ENCODE assay signal across 10 mouse cellular contexts in genomic region chr9:36950271-36951132, GRCm38 (mm10).
DNase-seq lines count a peak whose midpoint lies in the region; ATAC-seq lines count a peak whose summit lies in the region.
"Had no signal": no experiment of that assay in that cellular context is flagged by ENCODE, and none has a peak within 500 bp of the region (broad histone marks: within the 10 kb centered on the region; RNA-seq: fewer than 3 reads in every experiment).

No protein-coding gene starts in this region.

- no peaks in the 10 kb centered on the region for H3K27me3 ChIP-seq in neural tube, embryonic 11.5 days (ENCODE audit: control insufficient read depth, insufficient read depth, low read length)
- no peaks in the 10 kb centered on the region for H3K27me3 ChIP-seq in embryonic facial prominence, embryonic 12.5 days
- H3K27me3 ChIP-seq in hindbrain, embryonic 14.5 days (ENCODE audit: control insufficient read depth, insufficient read depth, low read length) = no peaks in the 10 kb centered on the region
- H3K27me3 ChIP-seq in heart, embryonic 12.5 days (replicated peaks) = no peaks in the 10 kb centered on the region

- H3K4me1 ChIP-seq in neural tube, embryonic 11.5 days (ENCODE audit: control insufficient read depth, insufficient read depth, low read length) = peaks cover 11% of the 10 kb centered on the region
- H3K4me1 ChIP-seq in embryonic facial prominence, embryonic 12.5 days = peaks cover 15% of the 10 kb centered on the region
- peaks cover 19% of the 10 kb centered on the region for H3K4me1 ChIP-seq in hindbrain, embryonic 14.5 days (replicated peaks; ENCODE audit: control insufficient read depth, insufficient read depth, low read length)
- peaks cover 9% of the 10 kb centered on the region for H3K4me1 ChIP-seq in heart, embryonic 12.5 days (replicated peaks)

- no peak overlapping the region for H3K4me3 ChIP-seq in neural tube, embryonic 11.5 days (ENCODE audit: low read depth, low read length)
- no peak overlapping the region for H3K4me3 ChIP-seq in embryonic facial prominence, embryonic 12.5 days
- H3K4me3 ChIP-seq in hindbrain, embryonic 14.5 days (replicated peaks; ENCODE audit: low read length) = no peak overlapping the region
- no peak overlapping the region for H3K4me3 ChIP-seq in heart, embryonic 12.5 days

- no peaks in the 10 kb centered on the region for H3K36me3 ChIP-seq in neural tube, embryonic 11.5 days (ENCODE audit: control insufficient read depth, insufficient read depth, low read length)
- H3K36me3 ChIP-seq in embryonic facial prominence, embryonic 12.5 days = no peaks in the 10 kb centered on the region
- peaks cover 7% of the 10 kb centered on the region; the same call in 1 of the 2 replicates for H3K36me3 ChIP-seq in hindbrain, embryonic 14.5 days (replicated peaks; ENCODE audit: control insufficient read depth, insufficient read depth)
- H3K36me3 ChIP-seq in heart, embryonic 12.5 days = no peaks in the 10 kb centered on the region

- WGBS in neural tube, embryonic 11.5 days = 24% methylated on average over 14 of the region's 14 CpGs
- 29% methylated on average over 14 of the region's 14 CpGs for WGBS in embryonic facial prominence, embryonic 12.5 days
- WGBS in hindbrain, embryonic 14.5 days = 11% methylated on average over 14 of the region's 14 CpGs
- WGBS in heart, embryonic 12.5 days = 39% methylated on average over 14 of the region's 14 CpGs

- DNase-seq in neural tube, embryonic 11.5 days (ENCODE audit: low spot score) = no peak
- DNase-seq in neural tube, embryonic 10.5 days (ENCODE audit: extremely low spot score, low spot score) = no peak
- DNase-seq in hindbrain, embryonic 14.5 days (ENCODE audit: low spot score) = no peak
- DNase-seq in retina, postnatal 1 day = peak; percentile 85
- no peak for DNase-seq in thymus, postnatal 4 days
- DNase-seq: heart, postnatal 10 days; right cerebral cortex, postnatal 4 days had no signal

- no peaks in the 10 kb centered on the region for H3K9me3 ChIP-seq in neural tube, embryonic 11.5 days (ENCODE audit: control insufficient read depth, low read length)
- no peaks in the 10 kb centered on the region for H3K9me3 ChIP-seq in embryonic facial prominence, embryonic 12.5 days
- H3K9me3 ChIP-seq in hindbrain, embryonic 14.5 days (ENCODE audit: control insufficient read depth, low read length) = no peaks in the 10 kb centered on the region
- H3K9me3 ChIP-seq in heart, embryonic 12.5 days (replicated peaks) = no peaks in the 10 kb centered on the region

- no peak overlapping the region for H3K9ac ChIP-seq in neural tube, embryonic 11.5 days (ENCODE audit: low read length)
- no peak overlapping the region for H3K9ac ChIP-seq in embryonic facial prominence, embryonic 12.5 days
- no peak overlapping the region for H3K9ac ChIP-seq in hindbrain, embryonic 14.5 days
- H3K9ac ChIP-seq in heart, embryonic 12.5 days = no peak overlapping the region

- H3K27ac ChIP-seq in neural tube, embryonic 11.5 days (ENCODE audit: low read depth, low read length) = no peak overlapping the region
- no peak overlapping the region for H3K27ac ChIP-seq in embryonic facial prominence, embryonic 12.5 days
- peak overlapping the region; percentile 60 for H3K27ac ChIP-seq in hindbrain, embryonic 14.5 days
- H3K27ac ChIP-seq in heart, embryonic 12.5 days (ENCODE audit: poor library complexity, severe bottlenecking) = no peak overlapping the region
- H3K27ac ChIP-seq: macrophage had no signal

- no peak overlapping the region for H3K4me2 ChIP-seq in neural tube, embryonic 11.5 days (ENCODE audit: low read depth)
- H3K4me2 ChIP-seq in embryonic facial prominence, embryonic 12.5 days (replicated peaks) = no peak overlapping the region
- peak overlapping the region; percentile 13; the same call in 1 of the 2 replicates for H3K4me2 ChIP-seq in hindbrain, embryonic 14.5 days (replicated peaks)
- no peak overlapping the region for H3K4me2 ChIP-seq in heart, embryonic 12.5 days

- peak; percentile 49 for ATAC-seq in neural tube, embryonic 11.5 days (ENCODE audit: insufficient read depth, low FRiP score, low TSS enrichment)
- ATAC-seq in embryonic facial prominence, embryonic 12.5 days (ENCODE audit: insufficient number of reproducible peaks, insufficient read depth, low FRiP score, low TSS enrichment) = peak; percentile 47; the same call in 1 of the 2 replicates
- ATAC-seq in hindbrain, embryonic 14.5 days (ENCODE audit: low FRiP score) = peak; percentile 69
- no peak for ATAC-seq in heart, embryonic 12.5 days (ENCODE audit: insufficient number of reproducible peaks, low FRiP score)
